Mouse (Mus musculus) heart, postnatal 0 days (tissue): ENCODE measurements around the gene Apoc4.

Source experiments
- CTCF ChIP-seq: IDR thresholded peaks from 2 replicates; pipeline ENCODE4 v1.5.1; 2016; ENCODE audit warnings: antibody characterized with exemption, control low read depth, low read depth
- EP300 ChIP-seq: IDR thresholded peaks from 2 replicates; pipeline ENCODE4 v1.6.1; 2016; ENCODE audit warnings: antibody characterized with exemption, low read depth

DNA sequence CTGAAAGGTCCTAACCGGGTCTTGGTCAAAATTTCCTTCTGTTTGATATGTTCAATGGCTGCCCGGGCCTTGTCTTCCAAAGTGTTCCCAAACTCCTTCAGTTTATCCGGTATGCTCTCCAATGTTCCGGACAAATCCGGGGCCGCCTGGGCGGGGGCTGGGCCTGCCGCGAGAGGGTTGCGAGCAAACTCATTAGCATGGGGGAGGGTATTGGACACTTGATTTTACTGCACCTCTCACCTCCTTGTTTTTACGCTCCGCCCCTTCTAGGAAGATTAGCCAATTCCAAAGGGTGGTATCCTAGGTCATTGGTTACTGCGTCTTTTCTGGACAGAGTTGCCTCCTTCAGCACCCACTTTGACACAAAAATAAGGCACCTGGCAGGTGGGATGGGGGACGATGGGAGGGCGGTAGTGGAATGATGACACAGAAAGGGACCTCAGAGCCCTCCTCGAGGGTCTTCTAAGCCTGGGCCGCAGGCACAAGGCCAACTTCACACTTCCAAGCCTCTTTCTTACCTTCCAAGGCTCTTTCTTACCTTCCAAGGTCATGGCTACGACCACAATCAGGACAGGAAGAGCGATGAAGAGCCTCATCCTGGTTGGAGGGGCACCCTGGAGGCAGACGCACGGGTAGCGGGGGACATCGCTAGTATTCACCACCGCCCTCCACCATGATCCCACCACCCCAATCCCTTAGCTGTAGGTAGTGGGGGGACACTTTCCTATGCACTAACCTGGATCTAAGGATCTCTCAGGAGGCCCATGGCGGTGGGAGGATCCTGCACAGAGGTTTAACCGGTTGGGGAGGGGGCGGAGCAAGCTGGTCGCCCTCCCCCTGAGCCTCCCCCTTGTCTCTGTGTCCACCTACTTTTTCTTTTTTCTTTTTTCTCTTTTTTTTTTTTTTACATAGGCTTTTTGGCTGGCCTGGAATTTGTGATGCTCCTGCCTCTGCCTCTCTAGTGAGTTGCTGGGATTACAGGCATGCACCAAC, 10.9 kb upstream of the Apoc4 start, which contains the start of gene Apoc1:
- TF ChIP-seq CTCF (no peak), EP300 (no peak)
